Comparison of ENCODE assay signal across 16 mouse cellular contexts in the genomic region with DNA sequence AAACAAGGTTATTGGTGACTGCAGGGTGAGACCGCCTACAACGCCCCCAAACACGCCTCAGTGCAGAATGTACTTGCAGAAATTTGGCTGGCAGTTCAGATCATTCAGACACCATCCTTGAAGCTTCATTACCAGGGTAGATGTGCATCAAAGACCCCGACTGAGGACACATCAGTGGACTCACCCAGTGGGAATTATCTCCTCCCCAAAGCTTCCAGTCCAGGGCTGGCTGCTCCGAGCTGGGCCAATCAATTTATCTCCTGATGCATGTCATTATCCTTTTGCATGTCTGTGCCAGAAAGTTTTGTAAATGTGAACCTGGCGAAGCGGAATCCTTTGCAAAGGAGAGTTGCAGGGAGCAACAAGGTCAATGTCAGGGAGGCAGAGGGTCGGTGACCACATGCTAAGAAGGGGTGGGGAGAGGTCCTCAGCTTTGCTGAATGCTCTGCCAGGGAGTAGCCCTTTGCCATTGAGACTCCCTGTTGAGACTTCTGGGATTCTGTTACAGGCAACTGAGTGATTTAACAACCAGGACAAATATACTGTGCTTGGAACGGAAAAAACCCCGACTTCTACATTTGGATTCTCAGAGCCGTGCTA.
DNase-seq lines count a peak whose midpoint lies in the region; ATAC-seq and TF ChIP-seq lines count a peak whose summit lies in the region.
"Had no signal": no experiment of that assay in that cellular context is flagged by ENCODE, and none has a peak within 500 bp of the region (broad histone marks: within the 10 kb centered on the region; RNA-seq: fewer than 3 reads in every experiment).

No protein-coding gene starts in this region.

- no peaks in the 10 kb centered on the region for H3K36me3 ChIP-seq in hindbrain, embryonic 13.5 days
- no peaks in the 10 kb centered on the region for H3K36me3 ChIP-seq in hindbrain, embryonic 14.5 days (replicated peaks; ENCODE audit: control insufficient read depth, insufficient read depth)
- H3K36me3 ChIP-seq in liver, embryonic 14.5 days (replicated peaks; ENCODE audit: control insufficient read depth, insufficient read depth, low read depth) = no peaks in the 10 kb centered on the region
- H3K36me3 ChIP-seq in embryonic facial prominence, embryonic 10.5 days (replicated peaks) = no peaks in the 10 kb centered on the region
- H3K36me3 ChIP-seq in midbrain, embryonic 15.5 days (replicated peaks) = no peaks in the 10 kb centered on the region
- H3K36me3 ChIP-seq: heart, embryonic 12.5 days had no signal

- ATAC-seq in hindbrain, embryonic 13.5 days (ENCODE audit: low FRiP score) = no peak
- ATAC-seq in hindbrain, embryonic 14.5 days (ENCODE audit: low FRiP score) = no peak
- ATAC-seq in liver, embryonic 14.5 days (ENCODE audit: insufficient read depth) = no peak
- no peak for ATAC-seq in midbrain, embryonic 15.5 days (replicated peaks)
- ATAC-seq: CD4-positive, CD25-positive, alpha-beta regulatory T cell, adult 4 months; hindbrain, embryonic 16.5 days had no signal

- H3K4me2 ChIP-seq in hindbrain, embryonic 13.5 days = no peak overlapping the region
- no peak overlapping the region for H3K4me2 ChIP-seq in hindbrain, embryonic 14.5 days (replicated peaks)
- H3K4me2 ChIP-seq in liver, embryonic 14.5 days (ENCODE audit: low read depth) = no peak overlapping the region
- no peak overlapping the region for H3K4me2 ChIP-seq in midbrain, embryonic 15.5 days
- H3K4me2 ChIP-seq: heart, embryonic 12.5 days had no signal

- H3K27me3 ChIP-seq in hindbrain, embryonic 13.5 days = 0 out of 2 replicates have a peak, but pooled peaks cover 1% of the 10 kb centered on the region
- no peaks in the 10 kb centered on the region for H3K27me3 ChIP-seq in hindbrain, embryonic 14.5 days (ENCODE audit: control insufficient read depth, insufficient read depth, low read length)
- H3K27me3 ChIP-seq in liver, embryonic 14.5 days (ENCODE audit: control insufficient read depth, insufficient read depth, low read length) = no peaks in the 10 kb centered on the region
- no peaks in the 10 kb centered on the region for H3K27me3 ChIP-seq in embryonic facial prominence, embryonic 10.5 days (replicated peaks; ENCODE audit: low read depth, poor library complexity, severe bottlenecking)
- H3K27me3 ChIP-seq in midbrain, embryonic 15.5 days (replicated peaks) = no peaks in the 10 kb centered on the region

- no peak for TF ChIP-seq EP300 in liver, embryonic 14.5 days (IDR thresholded peaks at IDR 0.05; ENCODE audit: low read depth)

- H3K4me3 ChIP-seq in hindbrain, embryonic 13.5 days = no peak overlapping the region
- no peak overlapping the region for H3K4me3 ChIP-seq in hindbrain, embryonic 14.5 days (replicated peaks; ENCODE audit: low read length)
- H3K4me3 ChIP-seq in liver, embryonic 14.5 days (ENCODE audit: insufficient read depth in 1 of 2, low read depth in 2 of 2, low read length in 2 of 2) = no peak overlapping the region
- H3K4me3 ChIP-seq in embryonic facial prominence, embryonic 10.5 days = no peak overlapping the region
- H3K4me3 ChIP-seq in midbrain, embryonic 15.5 days = no peak overlapping the region
- H3K4me3 ChIP-seq: heart, embryonic 12.5 days; myocyte had no signal

- H3K9ac ChIP-seq in hindbrain, embryonic 13.5 days = no peak overlapping the region
- H3K9ac ChIP-seq in hindbrain, embryonic 14.5 days = no peak overlapping the region
- H3K9ac ChIP-seq in liver, embryonic 14.5 days (replicated peaks) = no peak overlapping the region; the same call in 1 of the 2 replicates
- no peak overlapping the region for H3K9ac ChIP-seq in midbrain, embryonic 15.5 days
- H3K9ac ChIP-seq: heart, embryonic 12.5 days had no signal

- WGBS in hindbrain, embryonic 13.5 days = 32% methylated on average over 11 of the region's 11 CpGs
- WGBS in hindbrain, embryonic 14.5 days = 30% methylated on average over 11 of the region's 11 CpGs
- 69% methylated on average over 11 of the region's 11 CpGs for WGBS in liver, embryonic 14.5 days (ENCODE audit: insufficient replicate concordance)
- WGBS in embryonic facial prominence, embryonic 10.5 days = 53% methylated on average over 11 of the region's 11 CpGs
- 32% methylated on average over 11 of the region's 11 CpGs for WGBS in midbrain, embryonic 15.5 days

- H3K4me1 ChIP-seq in hindbrain, embryonic 13.5 days (replicated peaks) = peaks cover 52% of the 10 kb centered on the region
- peaks cover 36% of the 10 kb centered on the region for H3K4me1 ChIP-seq in hindbrain, embryonic 14.5 days (replicated peaks; ENCODE audit: control insufficient read depth, insufficient read depth, low read length)
- peaks cover 42 to 54% of the 10 kb centered on the region in 2 experiments for H3K4me1 ChIP-seq in liver, embryonic 14.5 days (replicated peaks; ENCODE audit: control insufficient read depth in 2 of 2, insufficient read depth in 2 of 2, low read length in 1 of 2)
- H3K4me1 ChIP-seq in embryonic facial prominence, embryonic 10.5 days = peaks cover 64% of the 10 kb centered on the region
- H3K4me1 ChIP-seq in midbrain, embryonic 15.5 days = peaks cover 35% of the 10 kb centered on the region

- no peak for DNase-seq in hindbrain, embryonic 14.5 days (ENCODE audit: low spot score)
- no peak for DNase-seq in liver, embryonic 14.5 days (ENCODE audit: low read depth in 3 of 3, low spot score in 3 of 3)
- no peak for DNase-seq in liver
- DNase-seq in embryonic facial prominence, embryonic 10.5 days (ENCODE audit: low spot score) = no peak
- DNase-seq in gastrocnemius, postnatal 14 days = no peak
- DNase-seq in left cerebral cortex, postnatal 4 days = no peak
- DNase-seq: adrenal gland, adult 8-10 months; cerebellum, postnatal 25 days; gastrocnemius, postnatal 25 days; kidney, adult 9 months had no signal

- peak overlapping the region; percentile 20 for H3K27ac ChIP-seq in hindbrain, embryonic 13.5 days
- H3K27ac ChIP-seq in hindbrain, embryonic 14.5 days = no peak overlapping the region
- H3K27ac ChIP-seq in liver, embryonic 14.5 days = peak overlapping the region; percentile 50
- peak overlapping the region; percentile 52; the same call in 1 of the 2 replicates for H3K27ac ChIP-seq in embryonic facial prominence, embryonic 10.5 days (replicated peaks)
- H3K27ac ChIP-seq in midbrain, embryonic 15.5 days = peak overlapping the region; percentile 49

- intact Hi-C loops in gastrocnemius, postnatal 14 days (cut with DNase I; ENCODE audit: low total_unique reads) = no loop called here
- intact Hi-C loops in left cerebral cortex, postnatal 4 days (cut with DNase I) = no loop called here

- TF ChIP-seq CTCF in liver, embryonic 14.5 days (IDR thresholded peaks at IDR 0.05; ENCODE audit: low read depth) = no peak

- no peaks in the 10 kb centered on the region for H3K9me3 ChIP-seq in hindbrain, embryonic 13.5 days
- H3K9me3 ChIP-seq in hindbrain, embryonic 14.5 days (ENCODE audit: control insufficient read depth, low read length) = no peaks in the 10 kb centered on the region
- H3K9me3 ChIP-seq in liver, embryonic 14.5 days (ENCODE audit: control insufficient read depth, low read length) = no peaks in the 10 kb centered on the region
- H3K9me3 ChIP-seq in embryonic facial prominence, embryonic 10.5 days = no peaks in the 10 kb centered on the region
- H3K9me3 ChIP-seq in midbrain, embryonic 15.5 days = no peaks in the 10 kb centered on the region
- H3K9me3 ChIP-seq: heart, embryonic 12.5 days had no signal
